Mouse (Mus musculus) hindlimb bud, embryonic 11.5 days (tissue): ENCODE data around the gene Fam166b.

Experiments used
- DNase-seq: peaks from one replicate; pipeline ENCODE4 v3.0.0-alpha.2; 2012; ENCODE audit warnings: low read depth, low spot score; ENCODE audit errors: extremely low spot score

Fam166b gene

GRCm38 (mm10) chr4:43428946-43429345 is at the start of gene Fam166b:
TSS of gene Fam166b (minus strand) at chr4:43429134.
- no peak for DNase-seq

GRCm38 (mm10) chr4:43478534-43478858 is 49.6 kb upstream of the Fam166b start:
- no peak for DNase-seq

GRCm38 (mm10) chr4:43477857-43478533 is 49.1 kb upstream of the Fam166b start:
- DNase-seq, result peak; percentile 67

GRCm38 (mm10) chr4:43476604-43477003 is 47.7 kb upstream of the Fam166b start:
- DNase-seq, result no peak

- DNase-seq, result no peak
Measured at GRCm38 (mm10) chr4:43473636-43474035, 44.7 kb upstream of the Fam166b start.

- no peak for DNase-seq
Measured at GRCm38 (mm10) chr4:43470301-43470700, 41.4 kb upstream of the Fam166b start.

GRCm38 (mm10) chr4:43466872-43467271 is 37.9 kb upstream of the Fam166b start:
- DNase-seq, result no peak

- no peak for DNase-seq
Measured at GRCm38 (mm10) chr4:43465935-43466334, 37.0 kb upstream of the Fam166b start.

- no peak for DNase-seq
Measured at GRCm38 (mm10) chr4:43463102-43463501, 34.2 kb upstream of the Fam166b start.

- no peak for DNase-seq
Measured at GRCm38 (mm10) chr4:43457124-43457523, 28.2 kb upstream of the Fam166b start.

- DNase-seq, result no peak
Measured at GRCm38 (mm10) chr4:43456470-43456869, 27.5 kb upstream of the Fam166b start.

- DNase-seq, result no peak
Measured at GRCm38 (mm10) chr4:43454041-43454836, 25.3 kb upstream of the Fam166b start, which contains the start of gene Cd72. TSS of gene Cd72 (minus strand) at chr4:43454628.

- DNase-seq, result no peak
Measured at GRCm38 (mm10) chr4:43453413-43453812, 24.5 kb upstream of the Fam166b start.

GRCm38 (mm10) chr4:43452315-43452714 is 23.4 kb upstream of the Fam166b start:
- no peak for DNase-seq

GRCm38 (mm10) chr4:43448554-43448953 is 19.6 kb upstream of the Fam166b start:
- DNase-seq, result no peak

- DNase-seq, result no peak
Measured at GRCm38 (mm10) chr4:43447251-43447650, 18.3 kb upstream of the Fam166b start.

GRCm38 (mm10) chr4:43443511-43443910 is 14.6 kb upstream of the Fam166b start:
- no peak for DNase-seq

GRCm38 (mm10) chr4:43442456-43443361 is 13.8 kb upstream of the Fam166b start:
- DNase-seq, result no peak

- DNase-seq, result peak; percentile 99
Measured at GRCm38 (mm10) chr4:43442044-43442443, 13.1 kb upstream of the Fam166b start.

GRCm38 (mm10) chr4:43441639-43442038 is 12.7 kb upstream of the Fam166b start, which contains the start of gene Tesk1:
TSS of gene Tesk1 (plus strand) at chr4:43441939.
- DNase-seq, result no peak

GRCm38 (mm10) chr4:43432832-43433231 is 3.9 kb upstream of the Fam166b start:
- no peak for DNase-seq
